Mouse (Mus musculus): ENCODE measurements around the gene Tbl1x. TPM values are rescaled to one million over a fixed set of nuclear protein-coding genes. Genes with fewer than 3 reads are reported as not detected.
A peak's percentile ranks its signal among the peaks of the same experiment; 100 is the strongest.

Gene Tbl1x
- total RNA-seq, 1 experiment from 2014 or later = 55.8 TPM

DNA sequence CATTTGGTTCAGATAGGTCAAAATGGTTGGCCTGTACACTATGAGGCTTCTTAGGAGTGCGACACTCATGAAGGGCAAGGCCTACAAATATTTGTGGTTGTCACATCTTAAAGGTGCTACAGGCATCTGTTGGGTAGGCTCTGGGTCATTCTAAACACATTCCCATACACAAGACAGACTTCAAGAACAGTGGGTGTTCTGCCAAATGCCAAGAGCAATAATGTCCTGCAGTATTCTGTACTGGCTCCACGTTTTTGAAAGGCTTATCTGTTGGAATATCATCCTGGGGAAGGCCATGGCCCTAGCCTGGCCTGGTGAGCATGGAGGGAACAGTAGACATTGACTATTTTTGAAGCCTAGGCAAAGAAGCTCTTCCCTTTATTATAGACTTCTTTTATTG, 87.9 kb downstream of the Tbl1x start:
- ATAC-seq (replicated peaks; ENCODE audit: low read depth, poor library complexity, severe bottlenecking) = no peak

DNA sequence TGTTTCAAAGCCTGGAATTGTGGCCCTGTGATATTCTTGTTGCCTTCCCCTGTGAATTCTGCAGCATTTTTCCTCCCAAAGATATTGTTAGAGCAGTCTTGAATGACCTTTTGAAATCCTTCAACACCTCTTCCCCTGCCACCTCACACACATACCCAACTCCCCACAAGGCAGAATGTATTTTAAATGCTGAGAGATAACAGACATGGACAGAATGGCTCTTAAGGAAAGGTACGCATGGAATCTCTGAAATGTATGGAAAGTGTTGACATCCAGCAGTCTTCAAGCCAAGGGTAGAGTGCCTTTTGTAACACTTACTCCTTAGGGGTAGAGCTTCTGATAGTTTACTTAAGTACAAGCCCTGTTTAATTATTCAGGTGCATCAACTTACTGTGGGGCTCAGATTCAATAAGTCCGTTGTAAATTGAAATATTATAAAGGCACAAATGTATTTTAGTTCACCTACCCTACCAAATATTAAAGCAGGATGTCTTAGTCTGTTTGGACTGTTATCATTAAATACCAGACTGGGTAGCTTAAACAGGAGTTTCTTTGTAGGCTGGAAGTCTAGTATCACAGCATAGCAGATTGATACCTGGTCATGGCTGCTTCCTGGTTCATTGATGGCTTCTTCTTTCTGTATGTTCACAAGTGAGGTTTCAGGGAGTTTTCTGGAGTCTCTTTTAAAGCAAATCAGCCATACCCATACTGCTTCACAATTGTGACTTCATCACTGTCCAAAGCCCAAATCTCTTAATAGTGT, 92.9 kb downstream of the Tbl1x start:
- ATAC-seq (replicated peaks; ENCODE audit: low read depth, poor library complexity, severe bottlenecking) = peak; percentile 29; the same call in 1 of the 2 replicates

DNA sequence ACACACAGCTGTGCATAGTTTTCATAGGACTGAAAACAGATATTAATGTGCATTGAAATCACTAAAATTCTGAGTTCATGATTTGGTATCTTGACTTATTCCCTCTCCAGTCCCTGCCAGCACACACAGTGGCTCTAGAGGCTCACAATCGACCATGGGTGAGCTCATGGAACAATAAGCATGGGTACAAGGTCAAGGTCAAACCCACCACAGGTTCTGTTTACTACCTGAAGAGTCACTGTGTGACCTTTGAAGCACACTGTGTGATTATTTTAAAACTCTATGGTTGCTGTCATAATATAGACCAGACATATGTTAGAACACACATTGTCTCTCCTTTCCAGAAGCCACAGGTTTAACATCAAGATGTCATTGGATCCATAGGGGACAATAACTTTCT, 96.7 kb downstream of the Tbl1x start:
- no peak for ATAC-seq (replicated peaks; ENCODE audit: low read depth, poor library complexity, severe bottlenecking)

DNA sequence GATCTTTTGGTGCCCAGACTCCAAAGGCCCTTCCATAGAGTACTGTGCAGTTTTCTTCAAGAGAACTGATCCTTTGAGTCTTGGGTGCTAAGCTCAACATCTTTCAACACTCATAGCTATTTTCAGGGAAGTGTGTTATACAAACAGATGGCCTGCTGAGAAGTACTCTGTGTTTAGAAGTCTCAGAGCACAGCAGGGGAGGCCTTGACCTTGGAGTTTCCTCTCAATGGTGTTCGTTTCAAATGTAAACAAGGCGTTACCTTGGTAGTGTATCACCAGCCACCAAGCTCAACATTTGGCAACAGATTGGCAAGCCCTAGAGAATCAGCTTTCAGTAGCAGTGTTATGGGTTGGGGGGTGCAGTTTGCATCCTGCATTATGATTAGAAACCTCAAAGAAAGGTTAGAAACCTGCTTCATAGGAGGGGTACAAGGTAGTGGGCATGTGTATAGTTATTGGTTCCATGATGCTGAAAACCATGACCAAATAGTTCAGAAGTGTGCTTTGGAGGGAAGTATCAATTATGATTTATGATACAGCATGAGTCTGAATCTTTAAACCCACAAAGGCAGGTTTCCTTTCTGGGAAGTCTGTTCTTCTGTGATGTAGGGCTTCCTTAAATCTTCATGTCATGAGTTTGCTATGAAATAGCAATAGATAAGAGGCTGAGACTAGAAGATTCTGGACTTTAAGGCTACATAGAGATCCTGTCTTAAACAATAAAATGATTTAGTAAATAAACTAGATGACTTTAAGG, 98.3 kb downstream of the Tbl1x start:
- ATAC-seq (replicated peaks; ENCODE audit: low read depth, poor library complexity, severe bottlenecking) = peak; percentile 73

DNA sequence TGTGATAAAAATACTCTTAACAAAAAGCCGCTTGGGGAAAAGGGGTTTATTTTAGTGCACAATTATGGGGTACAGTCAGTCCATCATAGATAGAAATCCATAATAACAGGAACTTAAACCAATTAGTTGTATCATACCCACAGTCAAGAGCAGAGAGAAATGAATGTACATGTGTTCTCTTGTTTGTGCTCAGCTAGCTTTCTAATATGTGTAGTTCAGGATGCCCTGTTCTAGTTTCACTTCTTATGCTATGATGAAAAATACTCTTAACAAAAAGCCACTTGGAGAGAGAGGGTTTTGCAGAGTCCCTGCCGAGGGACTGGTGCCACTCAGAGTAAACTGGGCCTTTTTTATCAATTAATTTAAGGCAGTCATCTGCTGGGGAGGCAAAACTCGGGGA, 101.1 kb downstream of the Tbl1x start:
- no peak for ATAC-seq (replicated peaks; ENCODE audit: low read depth, poor library complexity, severe bottlenecking)

DNA sequence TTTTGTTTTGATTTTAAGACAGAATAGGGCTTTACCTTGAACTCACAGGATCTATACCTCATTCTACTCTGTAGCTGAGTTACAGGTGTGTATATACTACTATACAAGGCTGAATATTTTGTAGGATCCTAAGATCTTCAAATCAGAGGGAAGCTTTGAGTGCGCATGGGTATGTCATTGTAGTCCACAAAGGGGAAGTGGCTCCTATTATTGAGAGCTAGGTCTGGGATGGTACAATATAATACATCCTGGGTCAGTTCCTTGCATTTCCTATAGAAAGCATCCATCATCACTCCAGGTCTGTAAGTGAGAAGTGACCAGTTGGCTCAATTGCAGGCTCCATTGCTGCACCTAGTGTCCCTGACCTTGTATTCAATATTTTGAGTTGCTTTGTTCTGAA, 102.2 kb downstream of the Tbl1x start:
- no peak for ATAC-seq (replicated peaks; ENCODE audit: low read depth, poor library complexity, severe bottlenecking)

DNA sequence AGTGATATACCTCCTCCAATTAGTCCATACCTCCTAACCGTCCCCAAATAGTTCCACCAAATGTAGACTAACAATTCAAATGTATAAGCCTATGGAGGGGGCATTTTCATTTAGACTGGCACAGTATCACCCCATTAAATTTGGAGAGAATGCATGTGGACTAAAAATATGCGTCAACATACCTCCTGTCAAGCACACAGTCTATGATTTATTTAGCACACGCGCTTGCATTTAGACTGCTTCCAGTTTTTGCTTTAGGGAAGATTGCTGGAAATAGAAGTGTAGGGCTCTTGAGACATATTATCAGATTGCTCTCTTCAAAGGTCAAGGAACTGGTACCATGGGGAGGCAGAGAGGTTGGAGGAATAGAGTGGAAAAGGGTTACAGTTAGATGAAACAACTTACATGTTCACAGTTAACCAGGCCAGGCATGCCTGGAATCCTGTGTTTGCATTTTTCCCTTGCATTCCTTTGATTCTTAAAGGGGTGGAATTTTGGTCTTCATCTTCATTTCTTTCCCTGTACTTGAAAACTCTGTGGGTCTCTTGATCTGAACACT, 105.0 kb downstream of the Tbl1x start:
- no peak for ATAC-seq (replicated peaks; ENCODE audit: low read depth, poor library complexity, severe bottlenecking)

DNA sequence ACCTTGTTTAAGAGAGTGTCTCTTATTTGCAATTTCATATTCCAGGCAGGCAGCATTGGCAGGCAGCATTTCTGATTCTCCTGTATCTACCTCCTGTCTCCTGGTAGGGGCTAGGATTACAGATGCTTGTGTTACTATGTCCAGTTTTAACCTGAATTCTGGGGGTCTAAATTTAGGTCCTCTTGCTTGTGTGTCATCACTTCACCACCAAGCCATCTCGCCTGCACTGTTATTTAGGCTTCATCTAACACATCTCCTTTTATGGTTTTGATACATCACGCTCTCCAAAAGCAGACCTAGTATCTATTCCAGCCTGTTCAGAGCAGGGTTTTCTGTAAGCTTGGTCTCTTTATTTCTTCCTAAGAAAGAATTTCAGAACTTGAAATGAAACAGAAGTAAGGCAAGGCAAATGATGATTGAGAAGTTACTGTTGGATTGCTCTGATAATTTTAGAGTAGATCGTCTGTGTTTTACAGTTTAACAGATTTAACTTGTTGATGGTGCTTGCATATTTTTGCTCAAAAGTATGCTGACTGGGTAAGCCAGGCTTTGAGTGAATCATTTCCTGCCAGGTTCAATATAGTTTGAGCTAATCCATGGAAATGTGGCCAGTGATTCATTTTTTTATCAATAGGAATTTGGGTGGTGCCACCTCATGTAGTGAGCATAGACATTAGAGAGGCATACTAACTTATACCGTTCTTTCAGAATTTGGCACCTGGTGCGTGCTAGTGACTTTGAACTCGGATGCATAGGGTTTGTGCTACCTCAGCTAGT, 106.7 kb downstream of the Tbl1x start:
- ATAC-seq (replicated peaks; ENCODE audit: low read depth, poor library complexity, severe bottlenecking) = no peak

DNA sequence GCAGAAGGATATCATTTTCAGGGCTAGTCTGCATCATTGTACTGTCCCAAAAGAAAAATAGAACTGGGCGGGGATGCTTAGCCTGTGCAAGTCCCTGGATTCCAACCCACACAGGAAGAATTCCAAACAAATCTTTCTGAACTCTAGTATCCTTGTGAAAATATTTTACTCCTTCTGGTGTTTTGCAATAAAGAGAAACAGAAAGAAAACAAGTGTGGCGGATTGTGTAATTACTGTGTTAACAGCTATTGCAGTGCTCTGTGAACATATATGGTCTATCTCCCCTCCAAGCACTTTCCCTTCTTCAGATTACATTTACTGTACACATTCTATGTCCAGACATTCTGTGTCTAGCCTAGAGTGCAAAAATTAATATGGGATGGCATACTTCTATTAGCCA, 119.6 kb downstream of the Tbl1x start:
- no peak for ATAC-seq (replicated peaks; ENCODE audit: low read depth, poor library complexity, severe bottlenecking)

DNA sequence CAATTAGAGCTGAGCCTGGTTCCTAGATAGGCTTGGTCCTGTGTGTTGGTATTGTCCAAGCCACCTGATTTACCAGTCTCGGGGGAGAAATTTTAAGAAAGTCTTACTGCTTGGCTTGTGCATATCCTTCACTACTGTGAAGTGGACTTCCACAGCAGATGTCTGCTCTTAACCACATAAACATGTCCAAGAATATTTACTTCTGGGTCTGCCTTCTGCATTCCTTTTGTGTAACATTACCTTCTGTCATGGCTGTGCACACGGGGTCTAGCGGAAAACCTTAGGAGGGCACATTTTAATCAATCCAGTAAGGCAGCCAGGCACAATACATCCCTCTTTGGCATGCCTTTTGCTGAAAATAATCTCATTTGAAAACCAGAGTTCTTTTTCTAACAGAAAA, 125.7 kb downstream of the Tbl1x start:
- ATAC-seq (replicated peaks; ENCODE audit: low read depth, poor library complexity, severe bottlenecking) = no peak

DNA sequence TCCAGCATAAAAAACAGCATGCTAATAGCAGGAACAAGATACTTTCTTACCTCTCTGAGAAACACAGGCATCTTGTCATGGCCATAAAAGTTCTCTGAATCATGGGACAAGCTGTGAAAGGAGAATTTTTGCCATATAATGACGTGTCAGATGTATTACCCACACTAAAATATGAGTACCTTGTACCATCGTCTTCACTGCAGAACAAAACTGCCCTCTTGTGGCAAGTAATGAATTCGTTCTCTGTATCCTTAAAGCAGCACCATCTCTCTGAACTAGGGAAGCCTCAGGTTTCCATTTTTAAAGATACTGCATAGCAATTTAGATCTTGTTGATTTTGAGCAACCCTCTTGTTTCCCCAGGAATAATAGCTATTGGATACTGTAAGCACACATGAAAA, 127.3 kb downstream of the Tbl1x start:
- ATAC-seq (replicated peaks; ENCODE audit: low read depth, poor library complexity, severe bottlenecking) = peak; percentile 87

DNA sequence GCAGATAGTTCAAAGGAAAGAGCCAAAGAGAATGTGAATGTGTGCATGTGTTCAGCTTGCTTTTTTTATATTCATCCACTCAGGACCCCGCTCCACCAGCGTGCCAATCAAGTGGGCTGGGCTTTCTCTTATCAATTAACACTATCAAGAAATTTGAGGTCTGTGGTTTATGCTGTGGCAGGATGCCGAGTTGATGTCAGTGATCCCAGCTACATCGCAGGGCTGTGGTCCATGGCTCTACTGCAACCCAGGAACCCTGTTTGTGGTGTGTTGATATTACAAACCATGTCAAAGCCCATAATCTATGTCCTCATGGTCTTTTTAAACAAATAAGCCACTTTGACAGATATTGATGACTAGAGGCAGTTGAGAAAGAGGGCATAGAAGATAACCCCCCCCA, 129.5 kb downstream of the Tbl1x start:
- ATAC-seq (replicated peaks; ENCODE audit: low read depth, poor library complexity, severe bottlenecking) = 0 out of 2 replicates have a peak, but pooled peaks have one; percentile 8

DNA sequence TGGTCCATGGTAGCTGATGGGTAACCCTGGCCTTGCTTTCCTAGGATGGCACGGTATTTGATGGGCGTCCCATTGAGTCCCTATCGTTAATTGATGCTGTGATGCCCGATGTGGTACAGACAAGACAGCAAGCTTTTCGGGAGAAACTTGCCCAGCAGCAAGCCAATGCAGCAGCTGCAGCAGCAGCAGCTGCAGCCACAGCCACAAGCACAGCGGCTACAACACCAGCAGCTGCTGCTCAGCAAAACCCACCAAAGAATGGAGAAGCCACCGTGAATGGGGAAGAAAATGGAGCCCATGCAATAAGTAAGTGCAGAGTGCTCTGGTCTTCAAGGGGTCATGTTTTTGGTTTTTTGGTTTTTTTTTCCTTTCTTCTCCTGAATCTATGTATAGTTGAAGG, 135.4 kb downstream of the Tbl1x start:
- ATAC-seq (replicated peaks; ENCODE audit: low read depth, poor library complexity, severe bottlenecking) = no peak

DNA sequence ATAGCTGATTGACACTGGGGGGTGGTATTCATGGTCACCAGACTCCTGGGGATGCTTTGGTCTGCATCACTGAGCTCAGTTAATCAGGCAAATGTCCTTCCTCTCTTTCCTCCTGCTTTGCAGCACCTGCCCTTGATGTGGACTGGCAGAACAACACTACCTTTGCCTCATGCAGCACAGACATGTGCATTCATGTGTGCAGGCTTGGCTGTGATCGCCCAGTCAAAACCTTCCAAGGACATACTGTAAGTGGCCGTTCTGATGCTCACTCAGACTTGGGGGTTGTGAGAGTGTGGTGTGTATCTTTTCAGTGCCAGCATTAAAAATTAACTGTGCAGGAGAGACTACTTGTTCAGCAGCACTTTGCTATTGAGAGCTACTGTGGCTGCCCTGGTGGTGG, 139.4 kb downstream of the Tbl1x start:
- no peak for ATAC-seq (replicated peaks; ENCODE audit: low read depth, poor library complexity, severe bottlenecking)

DNA sequence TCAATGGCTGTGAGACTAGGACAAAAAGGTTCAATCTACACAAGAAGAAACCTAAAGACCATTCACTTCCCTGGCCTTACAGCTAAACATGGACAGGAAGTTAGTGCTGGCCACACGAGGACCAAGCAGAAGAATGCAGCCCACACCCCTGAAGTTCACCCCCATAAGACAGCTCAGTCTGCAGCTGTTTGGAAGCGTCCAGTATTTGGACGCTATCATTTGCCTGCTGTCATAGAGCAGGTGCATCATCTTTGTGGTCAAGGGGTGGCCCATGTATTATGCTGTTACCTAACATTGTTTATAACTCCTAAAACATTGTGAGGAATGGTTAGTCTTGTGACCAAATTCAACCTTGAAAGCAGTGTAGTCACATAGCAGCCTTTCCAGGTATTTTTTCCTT, 151.2 kb downstream of the Tbl1x start:
- no peak for ATAC-seq (replicated peaks; ENCODE audit: low read depth, poor library complexity, severe bottlenecking)

DNA sequence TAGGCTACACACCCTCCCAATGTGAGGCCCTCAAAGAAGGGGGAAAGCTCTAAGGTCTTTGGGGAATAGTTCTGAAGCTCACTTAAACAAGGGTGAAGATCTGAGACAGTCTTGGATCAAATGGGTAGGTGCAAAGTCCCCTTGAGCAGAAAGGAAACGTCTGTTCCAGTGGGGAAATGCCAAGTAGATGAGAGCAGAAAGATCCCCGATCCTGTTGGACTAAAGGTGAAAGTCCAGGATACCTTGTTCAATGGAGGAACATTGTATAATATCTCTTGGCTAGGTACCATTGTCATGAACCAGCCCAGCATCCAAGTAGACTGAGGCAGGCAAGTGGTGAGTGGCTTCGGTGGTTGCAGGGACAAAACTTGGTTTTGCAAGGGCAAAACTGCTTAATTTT, 152.5 kb downstream of the Tbl1x start:
- no peak for ATAC-seq (replicated peaks; ENCODE audit: low read depth, poor library complexity, severe bottlenecking)

DNA sequence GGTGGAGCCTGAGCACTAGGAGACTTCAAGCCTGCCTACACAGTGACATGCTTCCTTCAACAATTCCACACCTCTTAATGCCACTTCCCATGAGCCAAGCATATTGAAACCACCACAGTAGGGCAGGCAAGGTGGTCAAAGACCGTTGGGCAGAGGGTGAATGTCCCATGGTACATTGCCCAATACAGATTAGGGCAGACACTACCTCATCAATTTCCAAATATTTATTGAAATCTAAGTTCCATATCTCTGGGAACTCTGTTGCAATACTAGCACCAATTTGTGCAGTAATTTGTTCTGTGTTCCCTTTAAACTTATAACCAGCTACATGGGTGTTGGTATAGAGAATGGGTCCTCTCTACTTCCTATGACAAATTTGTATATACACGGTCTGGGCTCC, 154.2 kb downstream of the Tbl1x start:
- no peak for ATAC-seq (replicated peaks; ENCODE audit: low read depth, poor library complexity, severe bottlenecking)

DNA sequence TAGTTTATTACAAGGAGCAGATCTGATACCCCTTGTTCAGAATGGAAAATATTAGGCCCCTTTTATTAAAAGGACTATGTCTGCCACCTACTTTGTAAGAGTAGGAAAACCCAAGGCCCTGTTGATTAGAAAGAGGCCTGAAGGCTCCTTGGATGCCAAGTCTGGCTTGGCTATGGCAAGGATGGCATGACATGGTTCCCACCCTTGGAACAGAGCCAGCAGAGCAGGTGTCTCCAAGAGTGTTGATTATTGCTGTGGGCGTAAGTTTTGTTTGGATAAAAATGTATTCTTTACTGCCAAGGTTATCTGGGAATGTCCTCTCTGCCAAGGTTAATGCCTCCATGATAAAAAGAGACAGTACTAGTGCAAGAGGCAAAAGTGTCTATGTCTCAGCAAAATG, 156.1 kb downstream of the Tbl1x start:
- ATAC-seq (replicated peaks; ENCODE audit: low read depth, poor library complexity, severe bottlenecking) = no peak

DNA sequence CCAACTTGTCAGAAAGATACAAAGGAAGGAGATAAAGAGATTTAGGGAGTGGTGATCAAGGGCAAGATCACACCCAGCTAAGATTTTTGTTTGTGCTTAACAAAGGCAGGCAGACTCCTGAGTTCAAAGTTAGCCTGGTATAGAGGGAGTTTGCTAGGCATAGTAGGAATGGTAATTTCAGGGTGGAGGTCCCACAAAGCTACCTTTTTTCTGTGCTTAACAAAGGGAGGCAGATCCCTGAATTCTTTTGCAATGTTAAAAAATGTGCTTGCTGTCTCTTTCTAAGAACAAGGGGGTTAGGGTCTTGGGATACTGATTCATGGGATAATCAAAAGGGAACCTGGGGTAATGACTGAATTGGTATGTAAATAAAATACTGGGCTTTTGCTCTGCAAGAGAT, 156.6 kb downstream of the Tbl1x start:
- no peak for ATAC-seq (replicated peaks; ENCODE audit: low read depth, poor library complexity, severe bottlenecking)

DNA sequence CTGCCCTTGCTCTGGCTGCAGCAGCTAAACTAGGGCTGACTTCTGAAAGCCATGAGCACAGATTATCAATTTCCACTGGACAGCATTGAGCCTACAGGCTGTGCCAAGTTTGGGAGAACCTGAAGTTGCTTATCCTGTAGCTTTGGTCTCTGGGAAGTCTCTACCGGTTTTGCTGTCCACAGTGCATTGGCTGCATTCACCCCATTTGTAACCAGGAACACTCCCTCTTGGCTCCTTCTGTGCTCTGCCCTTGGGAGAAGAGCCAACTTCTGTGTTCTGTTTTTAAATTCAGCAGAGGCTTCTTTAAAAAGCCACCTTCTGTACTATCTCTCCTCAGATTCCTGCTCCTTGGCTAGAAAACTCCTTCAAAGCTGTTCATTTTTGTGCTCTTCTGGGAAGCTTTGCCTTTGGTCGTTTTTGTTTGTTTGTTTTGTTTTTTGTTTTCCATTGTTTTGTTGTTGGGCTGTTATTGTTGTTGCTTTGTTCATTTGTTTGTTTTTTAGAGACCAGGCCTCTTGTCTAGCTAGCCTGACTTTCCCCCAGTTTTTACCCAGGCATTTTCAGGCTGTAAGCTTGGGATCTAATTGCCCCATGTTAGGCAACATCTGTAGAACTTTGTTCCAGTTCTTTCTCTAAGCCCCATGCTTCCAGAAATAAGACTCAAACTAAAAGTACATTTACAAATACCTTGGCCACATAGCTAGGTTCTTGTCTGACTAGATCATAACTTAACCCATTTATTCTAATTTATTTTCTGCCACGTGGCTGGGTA, 159.2 kb downstream of the Tbl1x start:
- no peak for ATAC-seq (replicated peaks; ENCODE audit: low read depth, poor library complexity, severe bottlenecking)

Data from common myeloid progenitor, adult 5-6 weeks (primary cell).